31 mouse cellular contexts compared by ENCODE assay signal in the genomic region with DNA sequence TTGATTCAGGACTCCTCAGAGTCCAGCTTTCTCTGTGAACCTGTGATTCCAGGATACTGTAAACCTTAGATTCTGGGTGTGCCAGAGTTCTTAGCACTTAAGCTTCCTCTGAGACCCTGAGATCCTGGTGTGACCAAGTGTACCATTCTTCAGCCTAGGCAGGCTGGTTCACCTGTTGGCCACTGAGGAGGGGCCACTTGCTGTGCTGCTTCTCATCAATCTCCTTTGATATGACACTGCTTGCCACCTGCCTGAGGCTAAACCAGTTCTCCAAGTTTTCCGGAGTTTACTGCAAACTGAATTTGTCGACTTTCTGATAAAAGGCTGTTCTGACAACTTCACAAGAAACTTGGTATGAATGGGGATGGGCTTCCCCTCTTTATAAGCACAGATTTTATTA. TPM values are rescaled to one million over a fixed set of nuclear protein-coding genes. Genes with fewer than 3 reads are reported as not detected.
A peak's percentile ranks its signal among the peaks of the same experiment; 100 is the strongest.
DNase-seq lines count a peak whose midpoint lies in the region; ATAC-seq and TF ChIP-seq lines count a peak whose summit lies in the region.
"Had no signal": no experiment of that assay in that cellular context is flagged by ENCODE, and none has a peak within 500 bp of the region (broad histone marks: within the 10 kb centered on the region; RNA-seq: fewer than 3 reads in every experiment).

No protein-coding gene starts in this region.

- TF ChIP-seq EP300 in stomach, postnatal 0 days (optimal IDR thresholded peaks at IDR 0.05), result no peak

- TF ChIP-seq CTCF in stomach, postnatal 0 days (IDR thresholded peaks at IDR 0.05; ENCODE audit: low read depth), result no peak

- 54% methylated on average over 2 of the region's 2 CpGs for WGBS in limb, embryonic 14.5 days
- WGBS in limb, embryonic 10.5 days, result 74% methylated on average over 2 of the region's 2 CpGs
- WGBS in stomach, embryonic 14.5 days, result 40% methylated on average over 2 of the region's 2 CpGs
- 39% methylated on average over 2 of the region's 2 CpGs for WGBS in stomach, postnatal 0 days
- 59% methylated on average over 2 of the region's 2 CpGs for WGBS in liver, embryonic 12.5 days (ENCODE audit: insufficient replicate concordance)

- no peak overlapping the region for H3K9ac ChIP-seq in limb, embryonic 14.5 days (ENCODE audit: low read depth, low read length, severe bottlenecking)
- H3K9ac ChIP-seq in stomach, embryonic 14.5 days (replicated peaks; ENCODE audit: low read depth, low read length), result no peak overlapping the region
- H3K9ac ChIP-seq in stomach, postnatal 0 days (ENCODE audit: low read length), result no peak overlapping the region
- no peak overlapping the region for H3K9ac ChIP-seq in liver, embryonic 12.5 days
- H3K9ac ChIP-seq: embryonic facial prominence, embryonic 13.5 days; forebrain, embryonic 13.5 days; hindbrain, embryonic 12.5 days; hindbrain, embryonic 15.5 days had no signal

- no peak for TF ChIP-seq POLR2A in limb, embryonic 14.5 days (IDR thresholded peaks at IDR 0.05; ENCODE audit: borderline replicate concordance, extremely low read depth, insufficient read depth, insufficient read length)

- DNase-seq in limb, embryonic 14.5 days (ENCODE audit: low spot score), result peak; percentile 6
- no peak for DNase-seq in limb, embryonic 10.5 days (ENCODE audit: low spot score)
- peak; percentile 21 for DNase-seq in stomach, postnatal 0 days (ENCODE audit: low spot score)
- no peak for DNase-seq in left cerebral cortex, postnatal 14 days (ENCODE audit: low spot score in 2 of 2)
- DNase-seq: adrenal gland, adult 2 months; adrenal gland, postnatal 14 days; cerebellum, adult 11 months; cerebellum, adult 2 months; cerebellum, adult 9-11 months; cerebellum, postnatal 25 days; gastrocnemius, postnatal 14 days; heart, adult 11 months had no signal

- no peak overlapping the region for H3K4me2 ChIP-seq in limb, embryonic 14.5 days (replicated peaks; ENCODE audit: low read depth, low read length, severe bottlenecking)
- H3K4me2 ChIP-seq in stomach, embryonic 14.5 days (replicated peaks; ENCODE audit: low read depth, low read length), result no peak overlapping the region
- H3K4me2 ChIP-seq in stomach, postnatal 0 days (replicated peaks; ENCODE audit: low read depth), result no peak overlapping the region
- no peak overlapping the region for H3K4me2 ChIP-seq in liver, embryonic 12.5 days
- H3K4me2 ChIP-seq: embryonic facial prominence, embryonic 13.5 days; forebrain, embryonic 13.5 days; heart, embryonic 11.5 days; hindbrain, embryonic 12.5 days; hindbrain, embryonic 15.5 days had no signal

- no peaks in the 10 kb centered on the region for H3K9me3 ChIP-seq in limb, embryonic 14.5 days (ENCODE audit: control insufficient read depth, low read length)
- no peaks in the 10 kb centered on the region for H3K9me3 ChIP-seq in limb, embryonic 10.5 days (replicated peaks)
- no peaks in the 10 kb centered on the region for H3K9me3 ChIP-seq in stomach, embryonic 14.5 days (ENCODE audit: control insufficient read depth, low read depth, low read length)
- H3K9me3 ChIP-seq in stomach, postnatal 0 days (ENCODE audit: control insufficient read depth, low read length), result no peaks in the 10 kb centered on the region
- 0 out of 2 replicates have a peak, but pooled peaks cover 6% of the 10 kb centered on the region for H3K9me3 ChIP-seq in liver, embryonic 12.5 days (replicated peaks)
- H3K9me3 ChIP-seq: embryonic facial prominence, embryonic 13.5 days; forebrain, embryonic 13.5 days; hindbrain, embryonic 15.5 days had no signal

- intact Hi-C loops in left cerebral cortex, postnatal 14 days (cut with DNase I), result no loop called here

- no peaks in the 10 kb centered on the region for H3K36me3 ChIP-seq in limb, embryonic 14.5 days (ENCODE audit: control insufficient read depth, insufficient read depth, low read length)
- no peaks in the 10 kb centered on the region for H3K36me3 ChIP-seq in limb, embryonic 10.5 days
- H3K36me3 ChIP-seq in stomach, embryonic 14.5 days (ENCODE audit: control insufficient read depth, insufficient read depth, low read length), result no peaks in the 10 kb centered on the region
- H3K36me3 ChIP-seq in stomach, postnatal 0 days (ENCODE audit: control insufficient read depth, insufficient read depth, low read length), result no peaks in the 10 kb centered on the region
- no peaks in the 10 kb centered on the region for H3K36me3 ChIP-seq in liver, embryonic 12.5 days
- H3K36me3 ChIP-seq: embryonic facial prominence, embryonic 13.5 days; forebrain, embryonic 10.5 days; hindbrain, embryonic 12.5 days; hindbrain, embryonic 15.5 days had no signal

- no peaks in the 10 kb centered on the region for H3K4me1 ChIP-seq in limb, embryonic 14.5 days (ENCODE audit: control insufficient read depth, insufficient read depth, low read length)
- no peaks in the 10 kb centered on the region for H3K4me1 ChIP-seq in limb, embryonic 10.5 days
- no peaks in the 10 kb centered on the region for H3K4me1 ChIP-seq in stomach, embryonic 14.5 days (ENCODE audit: control insufficient read depth, insufficient read depth, low read length)
- H3K4me1 ChIP-seq in stomach, postnatal 0 days (replicated peaks; ENCODE audit: control insufficient read depth, insufficient read depth), result no peaks in the 10 kb centered on the region
- H3K4me1 ChIP-seq in liver, embryonic 12.5 days, result no peaks in the 10 kb centered on the region
- H3K4me1 ChIP-seq: embryonic facial prominence, embryonic 13.5 days; forebrain, embryonic 10.5 days; forebrain, embryonic 13.5 days; hindbrain, embryonic 12.5 days; hindbrain, embryonic 15.5 days had no signal

- ATAC-seq in limb, embryonic 14.5 days (ENCODE audit: low FRiP score, low read depth), result no peak
- peak; percentile 76; the same call in 1 of the 2 replicates for ATAC-seq in stomach, embryonic 14.5 days (ENCODE audit: insufficient number of reproducible peaks, insufficient read depth, low FRiP score, low read depth)
- ATAC-seq in stomach, postnatal 0 days (ENCODE audit: low FRiP score, low TSS enrichment), result 0 out of 2 replicates have a peak, but pooled peaks have one; percentile 42
- ATAC-seq in liver, embryonic 12.5 days, result no peak
- ATAC-seq: CD4-positive, CD25-positive, alpha-beta regulatory T cell, adult 4 months; forebrain, embryonic 13.5 days; forebrain, embryonic 16.5 days had no signal

- H3K27ac ChIP-seq in limb, embryonic 14.5 days (replicated peaks; ENCODE audit: low read depth, low read length), result no peak overlapping the region
- no peak overlapping the region for H3K27ac ChIP-seq in limb, embryonic 10.5 days
- H3K27ac ChIP-seq in stomach, embryonic 14.5 days (ENCODE audit: low read length), result no peak overlapping the region
- no peak overlapping the region for H3K27ac ChIP-seq in stomach, postnatal 0 days (replicated peaks)
- H3K27ac ChIP-seq in liver, embryonic 12.5 days, result no peak overlapping the region
- H3K27ac ChIP-seq: embryonic facial prominence, embryonic 13.5 days; forebrain, embryonic 10.5 days; forebrain, embryonic 13.5 days; hindbrain, embryonic 12.5 days; hindbrain, embryonic 15.5 days had no signal

- H3K4me3 ChIP-seq in limb, embryonic 14.5 days (replicated peaks; ENCODE audit: low read length), result no peak overlapping the region
- no peak overlapping the region for H3K4me3 ChIP-seq in limb, embryonic 10.5 days
- no peak overlapping the region for H3K4me3 ChIP-seq in stomach, embryonic 14.5 days (ENCODE audit: low read depth, low read length)
- H3K4me3 ChIP-seq in stomach, postnatal 0 days (ENCODE audit: low read depth, low read length), result no peak overlapping the region
- H3K4me3 ChIP-seq in liver, embryonic 12.5 days, result no peak overlapping the region
- H3K4me3 ChIP-seq: embryonic facial prominence, embryonic 13.5 days; forebrain, embryonic 10.5 days; forebrain, embryonic 13.5 days; hindbrain, embryonic 12.5 days; hindbrain, embryonic 15.5 days had no signal

- no peaks in the 10 kb centered on the region for H3K27me3 ChIP-seq in limb, embryonic 14.5 days (ENCODE audit: control insufficient read depth, insufficient read depth, low read length)
- H3K27me3 ChIP-seq in limb, embryonic 10.5 days (ENCODE audit: low read depth, poor library complexity, severe bottlenecking), result no peaks in the 10 kb centered on the region
- no peaks in the 10 kb centered on the region for H3K27me3 ChIP-seq in stomach, embryonic 14.5 days (ENCODE audit: control insufficient read depth, insufficient read depth, low read length)
- no peaks in the 10 kb centered on the region for H3K27me3 ChIP-seq in stomach, postnatal 0 days (ENCODE audit: control insufficient read depth, insufficient read depth, low read length)
- H3K27me3 ChIP-seq in liver, embryonic 12.5 days (replicated peaks), result no peaks in the 10 kb centered on the region
- H3K27me3 ChIP-seq: embryonic facial prominence, embryonic 13.5 days; forebrain, embryonic 13.5 days; hindbrain, embryonic 12.5 days; hindbrain, embryonic 15.5 days had no signal

RNA-seq across cellular contexts. Expression of a gene that starts 50.9 kb away (rescaled TPM):
- polyA plus RNA-seq in limb, embryonic 14.5 days (2012; rRNA removed), result not detected in 2 replicates
- polyA plus RNA-seq in limb, embryonic 14.5 days (2014; fragmentation: Nextera tagmentation; extraction: Ambion mirVana), result not detected in 2 replicates
- polyA plus RNA-seq in limb, embryonic 10.5 days (2016; fragmentation: Nextera tagmentation; extraction: Ambion mirVana), result not detected in 2 replicates
- polyA plus RNA-seq in stomach, embryonic 14.5 days (2014; fragmentation: Nextera tagmentation; extraction: Ambion mirVana), result not detected in 2 replicates
- polyA plus RNA-seq in stomach, postnatal 0 days (2015; fragmentation: Nextera tagmentation; extraction: Ambion mirVana), result 2.0 and 2.1 TPM in 2 replicates
- not detected for total RNA-seq in left cerebral cortex, postnatal 14 days (2021)
- polyA plus RNA-seq in liver, embryonic 12.5 days (2016; fragmentation: Nextera tagmentation; extraction: Ambion mirVana), result 0.20 and 0.24 TPM in 2 replicates
- total RNA-seq: common myeloid progenitor, adult 5-6 weeks; gastrocnemius, postnatal 14 days; gastrocnemius, postnatal 4 days; heart, adult 8-10 months; heart, postnatal 25 days; hematopoietic stem cell, adult 5-6 weeks; MEL had no signal
- polyA plus RNA-seq: adrenal gland, adult 2 months; C2C12; CD4-positive, CD25-positive, alpha-beta regulatory T cell, adult 4 months; cerebellum, adult 2 months; embryonic facial prominence, embryonic 13.5 days; forebrain, embryonic 10.5 days; forebrain, embryonic 13.5 days; forebrain, embryonic 16.5 days; heart, embryonic 11.5 days; heart, embryonic 14.5 days; heart, postnatal 0 days; hindbrain, embryonic 12.5 days; hindbrain, embryonic 15.5 days had no signal

Comparison
In these comparisons a context has a peak if more than half of its experiments do, and no peak if none do; other contexts are left out.
1. DNase-seq: peak in limb, embryonic 14.5 days (single experiment) and stomach, postnatal 0 days (single experiment); none in limb, embryonic 10.5 days (single experiment) and left cerebral cortex, postnatal 14 days (0 of 2).
2. ATAC-seq: peak in stomach, embryonic 14.5 days (single experiment) and stomach, postnatal 0 days (single experiment); none in limb, embryonic 14.5 days (single experiment) and liver, embryonic 12.5 days (single experiment).